Mouse (Mus musculus) thymus, postnatal 10 days (tissue): ENCODE measurements around the gene Hsf5.

Source experiments
- DNase-seq, 2 experiments: peaks; one replicate each; pipeline ENCODE4 v3.0.0; 2021; ENCODE audit warnings: low spot score in 2 of 2

The Hsf5 gene

DNA sequence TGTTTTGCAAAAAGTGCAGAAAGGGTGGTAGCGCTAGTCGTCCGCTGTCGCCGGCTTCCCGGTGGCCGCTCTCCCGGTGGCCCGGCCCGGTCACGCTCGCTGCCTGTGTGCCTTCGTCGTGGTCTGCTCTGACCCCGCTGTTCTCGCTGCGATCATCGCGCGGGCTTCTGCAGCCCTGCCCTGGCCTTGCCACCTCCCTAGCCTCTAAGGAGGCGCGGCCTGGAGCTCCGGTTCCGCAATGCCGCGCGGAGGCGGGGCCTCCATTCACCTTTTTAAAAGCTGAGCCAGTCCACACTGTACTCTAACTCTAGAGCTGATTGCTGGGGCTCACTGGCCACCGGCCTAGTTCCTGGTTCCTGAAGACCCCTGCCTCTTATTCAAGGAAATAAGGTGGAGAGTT lies 22.2 kb downstream of the Hsf5 start:
- DNase-seq, result peak in 1 of 2 experiments; percentile 7

- DNase-seq, result no peak
Observed at GRCm38 (mm10) chr11:87642865-87643264, 25.9 kb downstream of the Hsf5 start.

- DNase-seq, result no peak
Observed at GRCm38 (mm10) chr11:87654693-87655092, 37.7 kb downstream of the Hsf5 start.

- DNase-seq, result no peak
Observed at GRCm38 (mm10) chr11:87659216-87659615, 42.3 kb downstream of the Hsf5 start.

DNA sequence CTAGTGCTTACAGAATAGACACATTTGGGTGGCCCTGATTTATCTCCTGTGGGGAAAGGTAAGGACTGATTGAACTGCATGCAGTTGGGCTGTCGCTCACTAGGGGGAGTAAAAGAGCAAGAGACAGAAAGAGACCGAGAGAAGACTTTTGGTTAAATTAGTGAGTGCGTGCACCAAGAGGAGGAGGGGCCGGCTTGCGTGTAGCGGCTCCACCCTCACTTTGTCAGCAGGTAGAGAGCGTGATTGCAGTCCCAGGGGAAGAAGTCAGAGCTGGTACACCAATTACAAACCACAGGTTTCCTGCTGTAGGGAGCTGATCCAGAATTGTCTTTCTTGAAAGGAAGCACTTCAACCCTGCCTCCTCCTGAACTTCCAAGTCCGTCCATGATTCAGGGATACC lies 45.4 kb downstream of the Hsf5 start, which contains the start of gene Rnf43:
Rnf43 (plus strand) TSS at position 316 of the 400 bp plus-strand sequence.
- peak; percentile 80 to 91 for DNase-seq

GRCm38 (mm10) chr11:87662822-87663221 lies 45.9 kb downstream of the Hsf5 start:
- DNase-seq, result no peak

- DNase-seq, result no peak
Observed at GRCm38 (mm10) chr11:87663948-87664347, 47.0 kb downstream of the Hsf5 start.

- no peak for DNase-seq
Observed at GRCm38 (mm10) chr11:87664521-87664920, 47.6 kb downstream of the Hsf5 start.

DNA sequence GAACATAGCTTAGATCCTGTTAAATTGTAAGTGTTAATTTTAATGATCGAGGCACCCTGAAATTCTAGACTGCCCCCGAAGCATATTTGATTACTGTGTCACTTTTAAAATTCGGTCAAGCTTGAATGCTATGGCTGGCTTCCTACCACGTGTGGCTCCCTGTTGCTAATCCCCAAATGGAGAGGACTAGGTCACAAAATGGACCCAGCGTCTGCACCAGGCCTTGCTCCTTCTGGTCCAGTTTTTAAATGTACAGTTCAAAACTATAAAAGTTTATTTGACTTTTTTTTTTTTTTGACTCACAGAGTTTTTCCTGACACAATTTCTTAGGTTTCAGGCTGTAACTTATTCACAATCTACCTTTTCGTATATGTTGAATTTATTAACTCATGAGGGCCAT lies 48.3 kb downstream of the Hsf5 start:
- no peak for DNase-seq

DNA sequence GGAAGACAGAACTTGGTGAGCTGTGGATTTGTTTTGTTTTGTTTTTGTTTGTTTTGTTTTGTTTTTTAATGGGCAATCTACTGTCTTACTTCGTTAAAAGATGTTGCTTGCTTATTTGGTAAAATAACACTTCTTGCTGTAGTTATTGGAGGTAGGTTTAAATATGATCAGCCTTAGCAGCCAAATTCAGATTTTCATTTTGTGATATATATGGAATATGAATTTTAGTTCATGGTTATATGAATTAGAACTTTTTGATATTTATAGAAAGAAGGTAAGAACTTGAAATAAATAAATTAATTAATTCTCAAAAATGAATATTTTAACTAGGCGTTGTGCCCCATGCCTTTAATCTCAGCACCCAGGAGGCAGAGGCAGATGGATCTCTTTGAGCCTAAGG lies 48.7 kb downstream of the Hsf5 start:
- DNase-seq, result no peak

GRCm38 (mm10) chr11:87666256-87667035 lies 49.5 kb downstream of the Hsf5 start:
- no peak for DNase-seq

GRCm38 (mm10) chr11:87667107-87668090 lies 50.4 kb downstream of the Hsf5 start:
- no peak for DNase-seq

GRCm38 (mm10) chr11:87673282-87673681 lies 56.3 kb downstream of the Hsf5 start:
- no peak for DNase-seq

DNA sequence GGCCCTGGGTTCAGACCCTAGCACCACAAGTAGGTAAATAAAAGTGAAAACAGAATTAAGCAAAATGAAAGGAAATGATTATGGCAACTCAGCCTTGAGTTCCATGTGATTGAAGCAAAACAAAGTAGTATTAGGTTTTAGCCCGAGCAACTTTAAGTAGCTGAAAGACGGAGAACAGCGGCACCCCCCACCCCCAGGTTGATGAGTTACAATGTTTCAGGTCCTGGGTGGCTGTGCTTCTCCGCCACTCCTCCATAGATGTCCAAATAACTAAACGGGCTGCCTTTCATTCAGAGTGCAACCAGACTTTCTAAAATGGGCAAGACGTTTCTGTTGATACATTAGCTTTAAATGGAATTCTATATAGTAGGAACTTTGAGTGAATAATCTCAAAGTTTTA lies 58.6 kb downstream of the Hsf5 start:
- DNase-seq, result no peak

GRCm38 (mm10) chr11:87677756-87678155 lies 60.8 kb downstream of the Hsf5 start:
- DNase-seq, result no peak

DNA sequence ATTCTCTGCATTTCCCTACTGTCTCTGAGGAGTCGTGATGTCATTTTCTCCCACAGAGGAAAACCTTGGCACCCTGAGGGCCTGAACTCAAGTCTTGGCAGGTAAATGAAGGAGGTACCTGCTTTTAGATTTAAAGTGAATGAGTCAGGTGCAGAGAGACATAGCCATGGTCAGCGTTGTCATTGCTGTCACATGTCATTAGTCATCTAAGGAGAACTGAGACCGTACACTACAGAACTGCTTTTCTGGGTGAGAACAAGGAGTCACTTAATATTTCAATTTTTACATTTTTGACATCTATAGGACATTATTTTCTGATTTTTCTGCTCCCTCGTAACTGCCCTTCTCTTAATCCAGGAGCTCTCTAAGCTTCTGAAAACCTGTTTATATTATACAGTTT lies 61.6 kb downstream of the Hsf5 start:
- no peak for DNase-seq

DNA sequence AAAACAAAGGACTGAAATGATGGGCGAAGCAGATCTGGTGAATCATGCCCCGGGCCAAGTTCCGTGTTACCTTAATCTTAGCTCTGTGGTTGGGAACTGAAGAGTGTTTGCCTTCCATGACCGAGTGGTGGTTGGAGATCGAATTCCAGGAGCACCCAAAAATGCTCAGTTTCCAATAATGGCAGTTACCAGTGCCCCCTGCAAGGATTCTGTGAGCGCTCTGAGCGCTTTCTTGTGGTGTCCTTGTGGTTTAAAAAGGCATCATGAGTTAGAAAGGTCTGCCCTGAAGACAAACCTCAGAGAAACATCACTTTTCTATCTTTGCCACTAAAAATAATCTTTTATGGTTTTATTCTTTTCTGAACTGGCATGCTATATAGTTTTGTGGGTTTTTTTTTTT lies 62.0 kb downstream of the Hsf5 start:
- DNase-seq, result no peak

DNA sequence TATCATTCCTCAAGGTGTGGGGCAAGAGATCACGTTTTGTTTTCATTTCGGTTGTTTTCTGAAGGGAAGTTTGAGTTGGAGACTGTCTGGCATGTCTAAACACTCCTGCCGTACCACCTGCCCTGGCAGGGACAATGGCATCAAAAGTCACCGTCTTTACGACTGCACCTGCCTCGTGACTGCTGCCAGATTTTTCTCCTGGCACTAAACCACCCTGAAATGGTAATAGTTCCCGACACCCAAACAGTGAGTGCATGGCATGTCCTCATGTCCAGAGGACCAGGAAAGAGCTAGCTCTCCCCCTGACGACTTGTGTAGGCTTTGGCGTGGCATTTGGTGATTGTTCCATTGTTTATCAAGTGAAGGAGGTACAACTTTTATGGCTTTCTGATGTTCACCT lies 63.8 kb downstream of the Hsf5 start:
- DNase-seq, result no peak

DNA sequence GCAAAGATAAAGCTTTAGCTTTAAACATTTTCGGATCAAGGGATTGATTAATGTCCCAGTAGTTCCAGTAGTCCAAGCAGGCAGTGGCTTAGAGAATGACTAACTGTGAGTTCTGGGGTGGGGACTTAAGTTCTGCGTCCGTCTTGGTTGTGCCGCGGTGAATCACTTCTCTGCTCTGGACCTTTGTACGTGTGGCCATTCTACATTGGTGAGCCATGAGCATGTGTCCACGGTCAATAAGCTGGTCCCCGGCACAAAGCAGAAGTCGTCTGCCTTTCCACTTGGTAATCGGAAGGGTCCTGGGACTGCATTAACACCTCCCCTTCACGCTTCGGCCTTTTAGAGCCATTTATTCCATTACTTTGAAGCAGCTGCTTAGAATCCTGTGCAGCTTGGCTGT lies 65.1 kb downstream of the Hsf5 start:
- no peak for DNase-seq

DNA sequence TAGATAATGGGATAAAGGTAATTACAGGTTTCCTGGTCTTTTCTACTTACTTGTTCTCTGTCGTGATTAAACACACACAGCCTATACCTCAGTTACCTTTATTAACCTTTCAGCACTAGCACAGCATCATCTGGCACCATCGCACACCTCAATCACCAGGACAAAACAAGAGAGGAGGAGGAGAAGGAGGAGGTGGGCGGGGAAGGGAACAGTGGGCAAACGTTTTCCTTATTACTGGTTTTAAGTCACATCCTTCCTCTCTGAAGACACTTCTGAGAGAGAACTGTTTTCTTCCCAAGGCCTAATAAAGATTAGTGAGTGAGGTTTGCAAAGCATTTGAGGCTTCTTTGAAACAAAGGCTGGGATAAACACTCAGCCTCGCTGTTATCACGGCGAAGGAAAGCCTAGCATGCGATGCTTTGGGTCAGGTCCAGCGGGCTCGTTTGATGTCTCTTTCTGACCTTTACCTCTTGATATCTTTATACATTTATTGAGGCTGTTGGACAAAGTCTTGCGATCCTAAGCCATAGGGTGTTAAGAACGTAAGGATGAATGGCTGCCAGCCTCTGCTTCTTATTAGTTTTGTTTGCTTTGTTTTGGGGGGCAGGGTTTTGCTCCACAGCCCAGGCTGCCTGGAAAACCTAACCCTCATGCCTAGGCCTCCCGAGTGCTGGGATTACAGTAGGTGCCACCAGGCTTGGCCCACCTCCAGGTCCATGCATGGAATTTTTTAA lies 66.0 kb downstream of the Hsf5 start:
- no peak for DNase-seq

DNA sequence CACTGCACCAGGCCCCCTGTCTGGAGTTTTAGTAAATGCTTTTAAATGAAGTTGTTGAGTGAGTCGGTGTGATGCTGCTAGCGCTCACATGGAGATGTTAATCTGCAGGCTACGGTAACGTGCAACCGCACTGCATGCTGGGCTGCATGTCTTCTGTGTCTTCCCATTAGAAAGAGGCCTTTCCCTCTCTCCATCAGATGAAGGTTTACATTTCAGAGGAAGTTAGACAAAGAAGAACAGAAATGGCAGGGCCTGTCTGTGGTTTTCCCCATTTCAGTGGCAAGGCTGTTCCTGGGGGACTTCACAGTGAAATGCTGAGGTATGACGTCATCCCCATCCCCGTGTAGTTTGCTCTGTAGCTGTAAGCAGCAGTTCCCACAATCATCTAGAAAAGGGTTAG lies 69.4 kb downstream of the Hsf5 start:
- DNase-seq, result no peak
